Mouse (Mus musculus): Measurements from ENCODE around the gene Itgb4. TPM values are rescaled to one million over a fixed set of nuclear protein-coding genes. Genes with fewer than 3 reads are reported as not detected.

Itgb4 gene
- polyA plus RNA-seq, 1 experiment = 1.2 TPM

DNA sequence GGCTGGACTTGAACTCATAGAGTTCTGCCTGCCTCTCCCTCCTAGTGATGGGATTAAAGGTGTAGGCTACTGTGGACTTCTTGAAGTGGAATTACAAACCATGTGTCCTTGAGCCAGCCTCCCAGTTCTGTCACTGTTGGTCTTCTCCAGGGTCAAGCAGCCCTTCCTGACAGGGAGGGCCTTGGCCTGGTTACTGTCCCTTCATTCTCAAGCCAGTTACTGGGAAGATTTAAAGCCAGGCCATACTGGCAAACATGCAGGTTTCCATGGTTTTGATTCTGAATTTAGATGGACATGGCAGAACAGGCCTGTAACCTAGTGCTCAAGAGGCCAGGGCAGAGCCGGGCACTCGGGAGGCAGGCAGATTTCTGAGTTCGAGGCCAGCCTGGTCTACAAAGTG, 20.7 kb downstream of the Itgb4 start:
- H3K36me3 ChIP-seq (ENCODE audit: control insufficient read depth, insufficient read depth) = no peaks in the 10 kb centered on the region
- TF ChIP-seq SRF (IDR thresholded peaks at IDR 0.05; ENCODE audit: control insufficient read depth, insufficient read length, low read depth) = no peak

DNA sequence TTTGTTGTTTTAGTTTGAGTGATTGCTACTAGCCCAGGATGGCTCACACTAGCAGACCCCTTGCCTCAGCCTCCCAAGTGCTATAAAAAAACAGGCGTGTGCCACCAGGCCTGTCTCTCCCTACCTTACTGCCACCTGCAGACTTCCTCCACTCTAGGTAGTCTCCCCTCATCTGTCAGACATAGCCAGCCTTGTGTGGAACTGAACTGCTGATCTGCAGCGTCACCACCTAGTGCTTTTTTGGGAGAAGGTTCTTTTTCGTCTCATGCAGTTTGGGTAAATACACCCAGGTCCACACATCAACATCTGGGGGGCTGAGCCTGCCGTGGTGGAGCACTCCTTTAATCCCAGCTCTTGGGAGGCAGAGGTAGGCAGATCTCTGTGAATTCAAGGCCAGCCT, 22.5 kb downstream of the Itgb4 start:
- Histone ChIP-seq H3K4me3 (no peak overlapping the region), H3ac (ENCODE audit: control insufficient read depth, insufficient read length) (no peak overlapping the region), H3K4me2 (ENCODE audit: low read depth) (no peak overlapping the region), H3K27me3 (ENCODE audit: control insufficient read depth, insufficient read depth, insufficient read length) (no peaks in the 10 kb centered on the region), H3K79me2 (ENCODE audit: control insufficient read depth, insufficient read depth) (no peaks in the 10 kb centered on the region), H3K36me3 (ENCODE audit: control insufficient read depth, insufficient read depth) (no peaks in the 10 kb centered on the region)
- TF ChIP-seq E2F4 (IDR thresholded peaks at IDR 0.05; ENCODE audit: insufficient read depth) (no peak), POLR2AphosphoS2 (IDR thresholded peaks at IDR 0.05; ENCODE audit: insufficient read length, low read depth) (no peak), TCF12 (IDR thresholded peaks at IDR 0.05; ENCODE audit: insufficient read depth, poor library complexity, severe bottlenecking) (no peak), REST (IDR thresholded peaks at IDR 0.05; ENCODE audit: insufficient read depth, insufficient read length) (no peak), SRF (IDR thresholded peaks at IDR 0.05; ENCODE audit: control insufficient read depth, insufficient read length, low read depth) (no peak), MYOD1 (IDR thresholded peaks at IDR 0.05; ENCODE audit: control insufficient read depth in 1 of 3, insufficient read length in 2 of 3, low read depth in 2 of 3) (no peak), POLR2A (IDR thresholded peaks at IDR 0.05; ENCODE audit: insufficient read length, low read depth) (no peak), MYOG (IDR thresholded peaks at IDR 0.05; ENCODE audit: control insufficient read depth in 1 of 3, insufficient read depth in 1 of 3, insufficient read length in 2 of 3, low read depth in 2 of 3) (no peak), MAX (IDR thresholded peaks at IDR 0.05; ENCODE audit: low read depth) (no peak), TCF3 (IDR thresholded peaks at IDR 0.05; ENCODE audit: insufficient read length, low read depth) (no peak), CEBPB (IDR thresholded peaks at IDR 0.05; ENCODE audit: insufficient read depth, poor library complexity, severe bottlenecking) (no peak), USF1 (IDR thresholded peaks at IDR 0.05; ENCODE audit: low read depth) (no peak)

More for the DNA sequence above, 20.7 kb downstream of the Itgb4 start:
- Histone ChIP-seq H3K27me3 (ENCODE audit: control insufficient read depth, insufficient read depth, insufficient read length) (no peaks in the 10 kb centered on the region), H3K4me2 (ENCODE audit: low read depth) (no peak overlapping the region), H3K79me2 (ENCODE audit: control insufficient read depth, insufficient read depth) (no peaks in the 10 kb centered on the region), H3ac (ENCODE audit: control insufficient read depth, insufficient read length) (no peak overlapping the region), H3K4me3 (no peak overlapping the region)

DNA sequence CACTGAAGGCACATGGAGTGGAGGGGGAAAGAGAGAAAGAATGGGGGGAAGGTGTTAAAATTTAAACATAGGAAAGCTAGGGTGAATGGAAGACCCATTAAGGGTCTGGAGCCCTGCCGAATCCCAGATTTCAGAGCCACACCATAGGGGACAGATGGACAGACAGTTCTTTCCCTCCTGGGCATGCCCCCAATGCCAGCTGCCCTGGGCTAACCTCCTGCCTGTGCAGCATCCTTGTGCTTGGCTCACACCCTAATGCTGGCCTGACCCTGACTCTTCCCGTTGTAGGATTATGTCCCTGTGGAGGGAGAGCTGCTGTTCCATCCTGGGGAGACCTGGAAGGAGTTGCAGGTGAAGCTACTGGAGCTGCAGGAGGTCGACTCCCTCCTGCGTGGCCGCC, 23.2 kb downstream of the Itgb4 start:
- Histone ChIP-seq H3K27me3 (ENCODE audit: control insufficient read depth, insufficient read depth, insufficient read length) (no peaks in the 10 kb centered on the region), H3K36me3 (ENCODE audit: control insufficient read depth, insufficient read depth) (no peaks in the 10 kb centered on the region), H3K4me2 (ENCODE audit: low read depth) (no peak overlapping the region), H3K4me3 (no peak overlapping the region), H3ac (ENCODE audit: control insufficient read depth, insufficient read length) (no peak overlapping the region), H3K79me2 (ENCODE audit: control insufficient read depth, insufficient read depth) (no peaks in the 10 kb centered on the region)
- TF ChIP-seq POLR2AphosphoS2 (IDR thresholded peaks at IDR 0.05; ENCODE audit: insufficient read length, low read depth) (no peak), TCF3 (IDR thresholded peaks at IDR 0.05; ENCODE audit: insufficient read length, low read depth) (no peak), MYOG (IDR thresholded peaks at IDR 0.05; ENCODE audit: control insufficient read depth in 1 of 3, insufficient read depth in 1 of 3, insufficient read length in 2 of 3, low read depth in 2 of 3) (no peak), POLR2A (IDR thresholded peaks at IDR 0.05; ENCODE audit: insufficient read length, low read depth) (no peak), CEBPB (IDR thresholded peaks at IDR 0.05; ENCODE audit: insufficient read depth, poor library complexity, severe bottlenecking) (no peak), E2F4 (IDR thresholded peaks at IDR 0.05; ENCODE audit: insufficient read depth) (no peak), USF1 (IDR thresholded peaks at IDR 0.05; ENCODE audit: low read depth) (no peak), REST (IDR thresholded peaks at IDR 0.05; ENCODE audit: insufficient read depth, insufficient read length) (no peak), MYOD1 (IDR thresholded peaks at IDR 0.05; ENCODE audit: control insufficient read depth in 1 of 3, insufficient read length in 2 of 3, low read depth in 2 of 3) (no peak), MAX (IDR thresholded peaks at IDR 0.05; ENCODE audit: low read depth) (no peak), SRF (IDR thresholded peaks at IDR 0.05; ENCODE audit: control insufficient read depth, insufficient read length, low read depth) (no peak), TCF12 (IDR thresholded peaks at IDR 0.05; ENCODE audit: insufficient read depth, poor library complexity, severe bottlenecking) (no peak)

DNA sequence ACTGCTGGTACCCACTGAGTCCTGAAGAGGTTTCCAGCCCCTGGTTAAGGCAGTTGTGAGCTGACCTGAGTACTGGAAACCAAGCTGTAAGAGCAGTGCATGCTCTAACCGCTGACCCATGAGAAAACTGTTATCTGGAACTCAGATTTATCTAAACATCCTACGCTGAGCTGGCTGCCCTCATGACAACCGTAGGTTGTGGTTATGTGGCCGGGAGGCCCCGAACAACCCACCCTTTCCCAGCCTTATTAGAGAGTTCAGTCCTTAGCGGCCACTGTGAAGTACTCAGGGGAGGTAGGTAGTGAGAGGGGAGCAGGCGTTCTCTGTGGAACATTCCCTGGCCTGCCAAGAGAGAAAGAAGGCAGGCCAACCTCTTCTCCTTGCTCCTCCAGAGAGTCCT, 24.5 kb downstream of the Itgb4 start:
- no peaks in the 10 kb centered on the region for H3K27me3 ChIP-seq (ENCODE audit: control insufficient read depth, insufficient read depth, insufficient read length)
- H3ac ChIP-seq (ENCODE audit: control insufficient read depth, insufficient read length) = no peak overlapping the region
- TF ChIP-seq CEBPB (IDR thresholded peaks at IDR 0.05; ENCODE audit: insufficient read depth, poor library complexity, severe bottlenecking) (no peak), MYOG (IDR thresholded peaks at IDR 0.05; ENCODE audit: control insufficient read depth in 1 of 3, insufficient read depth in 1 of 3, insufficient read length in 2 of 3, low read depth in 2 of 3) (no peak), SRF (IDR thresholded peaks at IDR 0.05; ENCODE audit: control insufficient read depth, insufficient read length, low read depth) (no peak), TCF3 (IDR thresholded peaks at IDR 0.05; ENCODE audit: insufficient read length, low read depth) (no peak), USF1 (IDR thresholded peaks at IDR 0.05; ENCODE audit: low read depth) (no peak), POLR2A (IDR thresholded peaks at IDR 0.05; ENCODE audit: insufficient read length, low read depth) (no peak), MAX (IDR thresholded peaks at IDR 0.05; ENCODE audit: low read depth) (no peak), MYOD1 (IDR thresholded peaks at IDR 0.05; ENCODE audit: control insufficient read depth in 1 of 3, insufficient read length in 2 of 3, low read depth in 2 of 3) (no peak), E2F4 (IDR thresholded peaks at IDR 0.05; ENCODE audit: insufficient read depth) (no peak), REST (IDR thresholded peaks at IDR 0.05; ENCODE audit: insufficient read depth, insufficient read length) (no peak), TCF12 (IDR thresholded peaks at IDR 0.05; ENCODE audit: insufficient read depth, poor library complexity, severe bottlenecking) (no peak), POLR2AphosphoS2 (IDR thresholded peaks at IDR 0.05; ENCODE audit: insufficient read length, low read depth) (no peak)
- no peak overlapping the region for H3K4me3 ChIP-seq
- H3K4me2 ChIP-seq (ENCODE audit: low read depth) = peak overlapping the region; percentile 39
- no peaks in the 10 kb centered on the region for H3K36me3 ChIP-seq (ENCODE audit: control insufficient read depth, insufficient read depth)
- no peaks in the 10 kb centered on the region for H3K79me2 ChIP-seq (ENCODE audit: control insufficient read depth, insufficient read depth)

DNA sequence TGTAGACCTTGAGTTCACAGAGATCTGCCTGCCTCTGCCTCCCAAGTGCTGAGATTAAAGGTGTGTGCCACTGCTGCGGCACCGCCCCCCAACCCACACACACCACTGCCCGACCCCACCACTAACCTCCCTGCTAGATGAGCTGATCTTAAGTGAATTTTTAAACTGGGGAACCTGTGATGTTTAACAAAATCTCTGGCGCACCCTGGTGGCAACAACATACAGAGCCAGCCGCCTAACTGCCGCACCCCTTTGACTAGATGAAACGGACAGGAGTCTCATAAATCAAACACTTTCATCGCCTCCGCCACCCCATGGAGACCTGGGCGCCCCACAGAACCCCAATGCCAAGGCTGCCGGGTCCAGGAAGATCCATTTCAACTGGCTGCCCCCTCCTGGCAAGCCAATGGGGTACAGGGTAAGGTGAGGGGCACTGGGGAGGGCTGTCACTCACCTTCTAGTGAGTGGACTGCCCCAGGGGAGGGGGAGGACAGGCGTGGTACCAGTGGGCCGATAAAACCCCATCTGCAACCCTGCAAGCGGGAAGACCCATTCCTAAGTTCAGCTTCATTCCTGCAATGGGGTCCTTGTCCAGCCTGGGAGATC, 25.1 kb downstream of the Itgb4 start:
- Histone ChIP-seq H3K4me2 (ENCODE audit: low read depth) (peak overlapping the region; percentile 39), H3ac (ENCODE audit: control insufficient read depth, insufficient read length) (no peak overlapping the region), H3K36me3 (ENCODE audit: control insufficient read depth, insufficient read depth) (no peaks in the 10 kb centered on the region), H3K27me3 (ENCODE audit: control insufficient read depth, insufficient read depth, insufficient read length) (no peaks in the 10 kb centered on the region), H3K79me2 (ENCODE audit: control insufficient read depth, insufficient read depth) (no peaks in the 10 kb centered on the region), H3K4me3 (no peak overlapping the region)
- TF ChIP-seq SRF (IDR thresholded peaks at IDR 0.05; ENCODE audit: control insufficient read depth, insufficient read length, low read depth) (no peak), TCF3 (IDR thresholded peaks at IDR 0.05; ENCODE audit: insufficient read length, low read depth) (no peak), POLR2AphosphoS2 (IDR thresholded peaks at IDR 0.05; ENCODE audit: insufficient read length, low read depth) (no peak), USF1 (IDR thresholded peaks at IDR 0.05; ENCODE audit: low read depth) (no peak), MYOD1 (IDR thresholded peaks at IDR 0.05; ENCODE audit: control insufficient read depth in 1 of 3, insufficient read length in 2 of 3, low read depth in 2 of 3) (no peak), REST (IDR thresholded peaks at IDR 0.05; ENCODE audit: insufficient read depth, insufficient read length) (no peak), MYOG (IDR thresholded peaks at IDR 0.05; ENCODE audit: control insufficient read depth in 1 of 3, insufficient read depth in 1 of 3, insufficient read length in 2 of 3, low read depth in 2 of 3) (no peak), TCF12 (IDR thresholded peaks at IDR 0.05; ENCODE audit: insufficient read depth, poor library complexity, severe bottlenecking) (no peak), CEBPB (IDR thresholded peaks at IDR 0.05; ENCODE audit: insufficient read depth, poor library complexity, severe bottlenecking) (no peak), MAX (IDR thresholded peaks at IDR 0.05; ENCODE audit: low read depth) (no peak), POLR2A (IDR thresholded peaks at IDR 0.05; ENCODE audit: insufficient read length, low read depth) (no peak), E2F4 (IDR thresholded peaks at IDR 0.05; ENCODE audit: insufficient read depth) (no peak)

Data from myocyte (in vitro differentiated cells).